Mouse (Mus musculus) lung, postnatal 14 days (tissue): ENCODE results near the gene Med10.

Source experiments
- DNase-seq: peaks from one replicate; pipeline ENCODE4 v3.0.0; 2021

The Med10 gene

DNA sequence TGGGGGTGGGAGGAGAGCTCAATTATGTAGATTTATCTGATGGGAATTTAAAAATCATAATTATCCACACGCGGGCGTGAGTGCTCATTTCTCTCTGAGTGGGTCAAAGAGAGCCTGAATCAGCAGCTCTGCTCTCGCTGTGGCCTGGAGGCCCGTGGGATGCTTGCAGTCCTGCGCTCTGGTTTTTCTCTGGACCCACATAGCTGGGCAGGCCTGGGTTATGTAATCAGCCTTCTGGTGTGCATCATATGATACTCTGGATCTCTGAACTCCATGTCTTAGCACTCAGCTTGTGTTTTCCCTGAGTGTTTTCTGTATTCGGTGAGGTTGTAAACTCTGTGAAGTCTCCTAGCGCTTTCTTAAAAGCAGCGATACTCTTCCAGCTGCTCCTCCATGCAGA, 30.4 kb downstream of the Med10 start:
- DNase-seq, result no peak

DNA sequence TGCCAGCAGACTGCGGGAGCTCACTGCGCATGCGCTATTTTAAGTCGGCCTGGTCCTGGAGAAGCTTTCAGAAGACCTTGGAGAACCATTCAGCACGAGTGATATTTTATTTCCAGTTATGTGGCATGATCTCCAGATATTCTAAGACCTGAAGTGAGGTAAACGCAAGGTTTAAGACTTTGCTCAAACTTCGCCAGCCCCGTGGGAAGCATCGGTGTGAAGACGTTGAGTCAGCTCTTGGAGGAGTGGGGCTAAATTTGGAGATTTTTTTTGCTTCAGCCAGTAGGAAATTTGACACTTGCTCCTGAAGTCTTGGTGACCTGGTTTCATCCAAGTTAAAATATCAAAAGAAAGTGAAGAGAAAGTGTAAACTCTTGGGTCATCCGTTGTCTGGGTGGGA, 31.2 kb downstream of the Med10 start:
- DNase-seq, result no peak

DNA sequence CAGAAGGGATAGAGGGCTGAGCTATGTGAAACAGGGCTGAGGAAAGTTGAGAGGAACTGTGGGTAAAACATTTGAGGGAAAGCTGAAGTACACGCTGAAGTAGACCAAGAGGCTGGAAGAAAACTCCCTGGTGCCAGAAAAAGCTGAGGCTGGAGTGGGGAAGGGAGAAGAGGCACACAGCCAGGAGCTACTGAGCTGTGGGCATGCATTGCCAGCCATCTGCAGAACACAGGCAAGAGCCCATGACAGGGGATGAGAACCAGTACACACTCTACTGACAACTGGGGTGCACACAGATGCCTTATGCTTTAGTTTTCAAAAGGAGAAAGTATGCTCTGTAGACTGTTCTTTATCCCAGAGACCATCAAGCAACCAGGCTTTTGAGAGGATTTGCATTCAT, 43.4 kb downstream of the Med10 start:
- DNase-seq, result no peak

DNA sequence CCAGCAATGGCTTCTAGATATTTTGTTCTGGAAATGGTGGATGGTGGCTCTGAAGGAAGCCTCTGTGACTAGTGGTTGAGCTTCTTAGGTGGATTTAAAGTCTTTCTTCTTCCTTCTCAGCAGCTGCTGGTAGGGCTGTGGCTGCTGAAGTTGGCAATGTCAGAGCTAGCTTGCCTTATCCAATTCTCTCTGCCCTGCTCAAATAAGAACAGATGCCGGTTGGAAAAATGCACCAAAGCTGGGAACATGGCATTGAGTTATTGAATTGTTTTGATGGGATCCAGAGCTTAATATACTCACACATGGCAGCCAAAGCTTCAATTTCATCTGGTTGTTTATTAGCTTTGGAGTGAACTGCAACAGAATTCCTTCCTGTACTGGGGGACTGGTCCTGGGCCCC, 47.4 kb downstream of the Med10 start:
- no peak for DNase-seq

DNA sequence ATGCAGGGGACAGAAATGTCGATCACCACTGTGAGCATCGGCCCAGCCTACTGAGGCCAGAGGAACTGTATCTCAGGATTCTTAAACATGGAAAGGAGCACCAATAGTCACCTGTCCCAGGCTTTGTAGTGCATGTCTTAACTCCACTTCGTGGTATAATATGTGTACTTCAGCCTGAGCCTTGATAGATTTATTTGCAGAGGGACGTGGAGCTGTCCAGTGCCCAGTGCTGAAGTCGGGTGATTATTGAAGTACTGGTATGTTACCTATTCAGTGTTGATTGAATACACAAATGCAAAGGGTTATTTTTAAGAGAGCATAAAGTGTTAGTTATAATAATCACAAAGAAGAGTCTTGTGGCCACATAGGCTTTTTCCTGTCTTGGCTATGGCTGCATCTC, 50.1 kb downstream of the Med10 start:
- peak; percentile 13 for DNase-seq

DNA sequence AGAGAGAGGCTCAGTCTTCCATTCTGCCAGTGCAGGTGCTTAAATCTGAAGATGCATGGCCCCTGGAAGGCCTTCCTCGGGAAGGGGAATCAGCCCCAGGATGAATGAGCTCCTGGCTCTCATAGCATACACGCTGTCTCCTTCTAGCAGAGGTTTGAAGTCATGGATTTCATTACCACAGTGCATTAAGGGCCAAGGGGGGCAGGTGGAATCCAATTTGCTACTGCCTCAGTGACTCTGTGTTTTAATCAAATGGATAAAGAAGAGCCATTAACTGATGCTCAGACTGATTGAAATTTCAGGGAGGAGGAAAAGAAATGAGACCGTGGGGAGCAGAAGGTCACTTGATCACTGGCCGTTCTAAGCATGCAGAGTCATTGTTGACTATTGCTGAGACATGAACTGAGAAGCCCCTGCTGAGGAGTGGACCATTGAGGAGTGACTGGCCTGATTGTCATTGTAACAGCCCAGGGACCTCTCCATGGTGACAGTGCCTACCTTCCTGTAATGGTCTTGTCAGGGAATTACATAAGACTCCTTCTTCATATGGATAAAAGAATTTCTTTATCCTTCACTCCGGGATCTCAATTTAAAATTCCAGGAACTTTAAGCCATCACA, 51.3 kb downstream of the Med10 start:
- DNase-seq, result no peak

DNA sequence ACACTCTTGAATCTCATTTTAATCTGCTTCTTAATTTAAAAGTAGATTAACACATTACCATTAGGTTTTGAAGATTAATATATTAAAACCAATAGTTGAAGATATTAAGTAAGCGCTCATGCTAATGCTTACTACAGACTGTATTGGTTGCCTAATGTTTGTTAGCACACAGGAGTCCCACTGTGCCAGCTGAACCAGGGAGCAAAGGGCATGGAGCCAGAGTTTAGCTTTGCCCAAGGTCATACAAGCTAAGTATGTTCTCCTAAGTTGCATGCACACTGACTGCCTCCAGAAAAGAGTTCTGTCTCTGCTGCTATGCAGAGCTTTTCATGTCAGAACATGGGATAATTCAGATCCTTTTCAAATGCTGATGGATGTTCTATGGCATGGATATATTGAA, 53.7 kb downstream of the Med10 start:
- no peak for DNase-seq

DNA sequence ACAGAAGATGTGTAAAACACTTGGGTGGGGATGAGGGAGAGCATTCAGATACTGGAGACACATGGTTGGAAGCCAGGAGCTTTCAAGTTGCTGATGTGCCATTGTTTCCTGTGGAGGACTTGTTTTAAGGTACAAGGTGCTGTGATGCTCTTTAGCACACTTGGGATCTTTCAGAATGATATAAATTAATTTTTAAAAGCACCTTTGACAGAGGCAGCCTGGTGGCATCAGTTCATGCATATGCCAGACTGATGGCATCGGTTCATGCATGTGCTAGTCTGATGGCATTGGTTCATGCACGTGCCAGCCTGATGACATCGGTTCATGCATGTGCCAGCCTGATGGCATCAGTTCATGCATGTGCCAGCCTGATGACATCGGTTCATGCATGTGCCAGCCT, 60.1 kb downstream of the Med10 start:
- no peak for DNase-seq

DNA sequence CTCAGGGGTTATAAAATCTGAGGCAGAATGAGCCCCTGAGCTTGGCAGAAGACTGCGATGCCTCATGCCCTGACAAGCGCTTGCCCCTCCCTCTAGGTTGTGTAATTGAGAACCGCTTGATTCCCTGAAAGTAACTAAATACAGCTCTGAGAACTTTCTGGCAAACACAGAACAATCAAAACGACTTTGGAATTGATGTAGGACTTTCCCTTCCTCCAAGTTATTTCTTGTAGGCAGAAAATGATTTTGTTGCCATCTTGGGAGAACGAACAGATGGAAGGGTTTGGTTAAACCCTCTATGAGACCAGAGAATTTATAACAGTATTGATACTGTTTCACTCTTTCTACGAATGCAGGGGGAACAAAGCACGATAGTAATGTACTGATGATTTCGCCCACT, 62.7 kb downstream of the Med10 start:
- no peak for DNase-seq
